Mouse (Mus musculus) spleen, postnatal 4 days (tissue): ENCODE measurements around the gene Marco.

Source experiments
- DNase-seq, 2 experiments: peaks; one replicate each; pipeline ENCODE4 v3.0.0; 2022; ENCODE audit warnings: low spot score in 2 of 2

The Marco gene

DNA sequence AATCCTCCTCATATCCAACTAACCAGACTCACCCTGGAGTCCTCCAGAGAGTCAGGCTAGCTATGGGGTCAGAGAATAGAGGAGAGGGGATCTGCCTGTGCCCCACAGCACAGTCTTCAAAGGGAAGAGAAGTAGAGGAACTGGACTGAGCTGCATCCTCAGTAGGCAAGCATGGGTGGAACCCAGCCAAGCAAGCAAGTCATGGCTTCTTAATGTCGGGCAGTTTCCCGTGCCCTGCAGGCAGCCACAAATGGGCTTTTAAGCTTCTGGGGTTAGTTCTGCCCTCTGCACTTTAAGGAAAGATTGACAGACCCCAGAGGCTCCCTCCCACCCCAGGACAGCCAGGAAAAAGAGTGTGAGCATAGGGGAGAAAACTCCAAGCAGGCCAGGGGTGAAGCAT is 63.2 kb downstream of the Marco start:
- DNase-seq, result no peak

DNA sequence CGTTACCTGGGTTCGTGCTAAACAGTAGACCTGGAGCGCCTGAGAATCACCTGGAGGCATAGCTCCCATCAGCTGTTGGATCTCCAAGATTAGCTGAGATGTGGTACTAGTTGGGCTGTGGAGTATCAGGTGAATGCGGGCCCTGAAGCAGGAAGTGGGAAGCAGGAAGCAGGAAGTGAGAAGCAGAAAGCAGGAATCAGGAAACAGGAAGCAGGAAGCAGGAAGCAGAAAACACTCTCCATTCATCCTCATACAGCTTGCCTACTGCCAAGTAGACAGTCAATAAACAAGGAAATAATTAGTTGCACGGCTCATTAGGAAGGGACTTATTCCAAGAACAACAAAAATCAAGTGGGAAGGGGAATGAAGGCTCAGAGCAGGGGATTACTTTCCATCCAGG is 69.2 kb downstream of the Marco start:
- no peak for DNase-seq

DNA sequence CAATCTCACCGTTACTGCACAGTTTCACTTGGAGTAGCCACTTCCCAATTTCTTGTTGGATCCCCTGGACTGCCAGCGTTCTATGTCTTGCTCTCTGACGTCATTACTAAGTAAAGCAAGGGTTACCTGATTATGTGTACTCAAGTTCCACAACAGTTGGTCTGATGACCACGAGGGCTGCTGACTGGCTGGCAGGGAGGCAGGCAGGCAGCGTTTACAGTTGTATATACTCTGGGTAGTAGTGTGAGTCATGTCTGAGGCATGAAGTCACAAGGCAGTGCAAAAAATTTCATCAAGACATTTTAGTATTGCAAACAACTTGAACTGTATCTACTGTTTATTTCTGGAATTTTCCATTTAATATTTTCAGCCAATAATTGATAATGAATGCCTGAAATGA is 74.7 kb downstream of the Marco start:
- no peak for DNase-seq

DNA sequence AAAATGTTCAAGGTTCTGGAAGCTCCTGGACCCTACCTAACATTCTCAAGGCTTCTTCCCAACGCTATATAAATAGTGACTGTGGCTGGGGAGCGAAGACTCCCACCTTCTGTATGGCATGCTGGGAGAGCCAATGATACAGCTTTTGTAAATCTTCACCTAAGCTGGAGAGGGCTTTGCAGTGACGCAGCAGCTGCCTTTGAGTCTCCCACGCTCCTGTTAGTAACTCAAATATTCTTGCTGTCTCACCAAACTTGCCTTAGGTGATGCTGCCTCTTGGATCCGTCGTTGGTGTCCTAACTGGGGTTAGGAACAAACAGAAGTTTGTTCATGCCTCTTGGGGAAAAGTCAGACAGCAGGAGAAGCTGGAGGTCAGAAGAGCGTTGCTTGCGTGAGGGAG is 79.2 kb downstream of the Marco start:
- no peak for DNase-seq
